Mouse (Mus musculus): ENCODE results near the gene Npw.

The Npw gene

DNA sequence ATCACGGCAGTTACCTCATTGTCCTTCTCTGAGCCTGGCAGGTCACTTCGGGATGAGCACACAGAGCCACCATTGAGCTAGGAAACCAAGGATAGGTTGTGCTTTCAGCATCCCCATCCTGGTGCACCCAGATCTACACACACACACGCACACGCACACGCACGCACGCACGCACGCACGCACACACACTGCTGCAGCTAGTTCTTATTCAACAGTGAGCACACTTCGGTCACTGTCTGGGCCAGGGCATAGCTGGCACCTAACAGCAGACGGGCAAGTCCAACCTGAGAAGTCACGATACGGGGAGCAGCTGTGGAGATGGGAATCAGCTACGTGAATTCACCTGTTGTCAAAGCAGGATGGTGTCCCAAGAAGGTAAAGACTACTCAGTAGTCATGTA, 17.7 kb downstream of the Npw start:
- no peak for DNase-seq (ENCODE audit: low spot score in 2 of 2)

DNA sequence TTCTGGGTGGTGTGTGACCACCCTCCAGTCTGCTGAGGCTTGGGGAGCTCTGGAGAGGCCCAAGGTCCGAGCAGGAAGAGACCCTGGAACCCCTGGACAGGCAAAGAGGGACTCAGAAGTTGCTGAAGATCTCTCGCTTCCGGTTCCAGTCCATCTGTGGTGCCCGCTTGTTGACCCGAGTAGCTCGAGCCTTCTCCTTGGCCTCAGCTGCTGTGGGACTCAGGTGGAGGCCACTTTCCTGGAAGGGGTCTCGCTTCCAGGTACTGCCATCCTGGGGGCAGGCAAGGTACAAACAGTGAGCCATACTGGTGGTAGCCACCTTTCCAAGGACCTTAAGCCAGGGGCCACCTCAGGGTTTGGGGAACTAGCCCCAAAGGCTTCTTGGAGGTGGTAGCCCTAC, 18.1 kb downstream of the Npw start:
- peak in 1 of 2 experiments; percentile 8 for DNase-seq (ENCODE audit: low spot score in 2 of 2)

DNA sequence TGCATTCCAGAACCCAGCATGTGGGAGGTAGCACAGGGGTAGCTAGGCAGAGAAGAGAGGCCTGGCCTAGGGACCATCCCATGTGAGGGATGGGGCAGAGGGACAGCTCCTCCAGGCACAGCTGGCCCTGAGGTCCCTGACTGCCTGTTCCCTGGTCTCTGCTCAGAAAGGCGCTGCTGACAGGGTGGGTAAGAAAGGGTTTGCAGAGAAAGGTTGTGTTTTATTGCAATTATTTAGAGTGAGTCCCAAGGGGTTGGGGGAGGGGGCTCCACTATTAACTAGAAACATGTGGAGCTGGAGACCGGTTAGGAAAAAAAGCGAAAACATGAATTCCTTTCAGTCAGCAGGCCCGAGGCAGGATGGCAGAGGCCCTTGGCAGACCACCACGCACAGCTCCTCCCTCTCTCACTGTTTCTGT, 18.7 kb downstream of the Npw start:
- DNase-seq (ENCODE audit: low spot score in 2 of 2): peak in 1 of 2 experiments; percentile 18

DNA sequence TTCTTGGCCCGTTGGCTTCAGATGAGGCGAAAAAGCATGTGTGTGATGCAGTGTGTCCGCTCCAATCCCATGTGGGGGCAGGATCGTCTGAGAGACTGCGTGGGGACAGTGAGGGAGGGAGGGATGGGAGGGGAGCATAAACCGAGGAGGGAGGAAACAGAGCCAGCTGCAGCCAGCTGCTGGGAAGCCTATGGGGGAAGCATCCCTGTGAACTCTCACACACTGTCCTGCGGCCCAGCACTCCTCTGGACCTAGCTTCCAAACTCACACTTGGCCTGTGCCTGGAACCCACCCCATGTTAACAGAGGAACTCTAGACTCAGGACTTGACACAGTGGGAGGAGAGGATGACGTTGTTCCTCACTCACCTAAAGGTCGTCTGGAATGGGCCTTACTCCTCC, 19.4 kb downstream of the Npw start:
- DNase-seq (ENCODE audit: low spot score in 2 of 2): peak; percentile 77 to 82

DNA sequence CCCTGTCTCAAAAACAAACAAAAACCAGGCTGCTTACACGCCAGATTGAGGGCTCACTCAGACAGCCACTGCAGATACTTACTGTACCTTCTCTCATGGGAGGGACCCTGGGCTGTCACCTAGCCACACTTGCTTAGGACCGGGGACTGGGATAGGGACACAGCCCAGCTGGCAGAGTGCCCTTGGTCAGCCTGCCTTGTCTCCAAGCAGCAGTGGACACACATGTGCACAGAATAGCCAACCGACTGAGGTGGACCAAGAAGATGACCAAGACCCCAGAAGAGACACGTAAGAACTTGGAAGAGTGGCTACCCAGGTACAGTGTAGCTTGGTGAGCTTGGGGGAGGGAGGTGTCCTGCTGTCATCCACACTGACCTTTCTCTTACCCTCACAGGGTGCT, 20.0 kb downstream of the Npw start:
- DNase-seq (ENCODE audit: low spot score in 2 of 2): peak in 1 of 2 experiments; percentile 41

DNA sequence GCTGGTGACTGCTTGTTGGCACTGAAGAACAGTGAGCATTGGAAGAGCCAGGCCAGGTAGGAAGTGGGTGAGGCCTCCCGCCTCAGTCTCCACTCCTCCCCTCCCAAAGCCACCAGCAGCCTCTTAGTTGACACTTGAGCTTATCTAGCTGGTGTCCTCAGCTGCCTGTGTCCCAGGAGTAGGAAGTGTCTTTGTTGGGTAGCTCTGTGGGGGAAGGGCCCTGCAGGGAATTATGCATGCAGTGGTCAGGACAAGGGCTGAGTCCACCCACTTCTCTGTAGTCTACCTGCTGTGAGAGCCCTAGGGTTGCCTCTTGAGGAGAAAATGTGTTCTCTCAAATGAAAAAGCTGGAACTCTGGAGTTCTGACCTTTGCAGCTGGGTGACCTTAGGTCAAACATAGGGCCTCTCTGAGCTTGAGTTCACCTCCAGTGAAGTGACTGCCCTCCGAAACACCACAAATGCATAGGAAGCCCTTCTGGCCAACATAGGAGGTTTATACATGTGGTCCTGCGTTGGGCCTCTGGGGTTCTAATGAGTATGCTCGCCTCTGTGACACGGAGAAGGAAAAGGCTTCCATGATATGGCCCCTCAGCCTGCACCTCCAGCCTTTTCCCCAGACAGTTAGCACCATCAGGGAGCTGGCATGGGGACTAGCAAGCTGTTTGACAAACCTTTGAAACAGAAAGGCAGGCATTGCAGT, 21.3 kb downstream of the Npw start:
- DNase-seq (ENCODE audit: low spot score in 2 of 2): peak in 1 of 2 experiments; percentile 24

DNA sequence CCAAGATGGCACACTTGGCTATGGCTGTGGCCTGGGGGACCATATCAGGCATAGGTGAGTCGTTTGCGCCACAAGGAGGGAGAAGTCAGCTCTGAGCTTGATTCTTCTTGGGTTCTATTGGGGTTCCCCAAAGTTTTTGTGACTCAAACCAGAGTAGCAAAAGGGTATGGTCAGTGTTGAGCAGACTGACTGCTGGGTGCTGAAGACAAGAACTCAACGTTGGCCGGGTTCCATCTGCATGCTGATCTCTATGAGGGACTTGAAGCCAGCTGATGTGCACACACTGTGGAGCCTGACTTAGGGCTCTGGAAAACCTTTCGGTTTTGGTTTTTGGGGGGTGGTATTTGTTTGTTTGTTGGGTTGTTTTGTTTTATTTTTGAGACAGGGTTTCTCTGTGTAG, 22.6 kb downstream of the Npw start:
- no peak for DNase-seq (ENCODE audit: low spot score in 2 of 2)

DNA sequence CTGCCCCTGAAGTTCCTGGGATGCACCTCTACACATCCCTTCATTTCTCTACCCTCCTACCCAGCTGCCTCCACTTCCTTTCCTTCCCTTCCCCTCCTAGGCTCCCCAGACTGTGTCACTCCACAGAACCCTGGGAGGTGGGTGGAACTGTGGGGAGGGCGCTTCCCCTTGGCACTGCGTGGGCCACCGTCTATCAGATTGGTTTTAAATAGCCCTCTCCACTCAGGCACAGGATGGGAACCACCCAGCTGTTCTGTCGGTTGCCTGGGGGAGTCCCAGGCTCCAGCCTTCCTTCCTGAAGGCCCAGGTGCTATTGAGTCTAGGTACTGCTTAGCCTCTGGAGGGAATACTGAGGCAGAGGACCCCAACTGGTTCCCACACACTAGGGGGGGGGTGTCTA, 23.2 kb downstream of the Npw start:
- peak in 1 of 2 experiments; percentile 74 for DNase-seq (ENCODE audit: low spot score in 2 of 2)

DNA sequence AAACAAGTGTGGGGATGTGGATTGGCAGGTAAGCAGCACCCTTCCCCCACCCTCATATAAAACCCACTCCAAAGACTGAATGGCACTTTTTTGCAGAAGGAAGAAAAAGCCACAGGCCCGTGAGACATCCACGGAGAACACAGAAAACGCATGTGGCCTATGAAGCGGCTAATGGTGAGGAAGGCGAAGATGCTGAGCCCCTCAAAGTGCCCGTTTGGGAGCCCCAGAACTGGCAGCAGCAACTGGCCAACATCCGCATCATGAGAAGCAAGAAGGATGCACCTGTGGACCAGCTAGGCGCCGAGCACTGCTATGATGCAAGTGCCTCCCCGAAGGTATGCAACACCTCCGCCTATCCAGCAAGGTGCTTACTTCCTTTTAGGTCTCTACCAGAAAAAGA, 24.4 kb downstream of the Npw start:
- no peak for DNase-seq (ENCODE audit: low spot score in 2 of 2)

DNA sequence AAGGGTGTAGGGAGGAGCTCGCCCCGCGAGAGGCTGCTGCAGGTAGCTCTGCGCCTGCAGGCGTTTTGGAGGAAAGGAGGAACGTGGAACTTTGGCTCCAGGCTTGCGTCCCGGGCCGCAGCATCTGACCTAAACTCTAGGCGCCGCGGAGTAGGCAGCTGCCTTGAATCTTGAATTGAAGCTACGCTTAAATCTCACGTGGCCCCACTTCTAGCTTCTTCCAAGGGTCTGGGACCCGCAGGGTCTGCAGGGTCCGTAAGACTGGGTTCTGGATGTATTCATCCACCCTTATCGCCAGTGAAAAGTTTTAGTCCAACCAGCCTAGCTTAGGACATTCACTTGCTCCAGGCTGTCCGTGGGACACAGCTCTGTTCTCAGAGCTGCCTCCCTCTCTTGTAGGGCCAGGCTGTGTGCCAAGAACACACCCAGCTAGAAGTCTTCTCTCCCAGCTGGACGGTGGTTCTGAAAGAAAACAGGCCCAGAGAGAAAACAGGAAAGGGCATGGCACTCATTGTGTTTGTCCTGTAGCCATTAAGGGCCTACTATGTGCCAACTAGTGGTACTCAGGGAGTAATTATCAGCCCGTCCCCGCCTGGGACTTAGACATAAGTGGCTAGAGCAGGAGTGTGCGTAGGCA, 25.3 kb downstream of the Npw start:
- DNase-seq (ENCODE audit: low spot score in 2 of 2): peak; percentile 84

DNA sequence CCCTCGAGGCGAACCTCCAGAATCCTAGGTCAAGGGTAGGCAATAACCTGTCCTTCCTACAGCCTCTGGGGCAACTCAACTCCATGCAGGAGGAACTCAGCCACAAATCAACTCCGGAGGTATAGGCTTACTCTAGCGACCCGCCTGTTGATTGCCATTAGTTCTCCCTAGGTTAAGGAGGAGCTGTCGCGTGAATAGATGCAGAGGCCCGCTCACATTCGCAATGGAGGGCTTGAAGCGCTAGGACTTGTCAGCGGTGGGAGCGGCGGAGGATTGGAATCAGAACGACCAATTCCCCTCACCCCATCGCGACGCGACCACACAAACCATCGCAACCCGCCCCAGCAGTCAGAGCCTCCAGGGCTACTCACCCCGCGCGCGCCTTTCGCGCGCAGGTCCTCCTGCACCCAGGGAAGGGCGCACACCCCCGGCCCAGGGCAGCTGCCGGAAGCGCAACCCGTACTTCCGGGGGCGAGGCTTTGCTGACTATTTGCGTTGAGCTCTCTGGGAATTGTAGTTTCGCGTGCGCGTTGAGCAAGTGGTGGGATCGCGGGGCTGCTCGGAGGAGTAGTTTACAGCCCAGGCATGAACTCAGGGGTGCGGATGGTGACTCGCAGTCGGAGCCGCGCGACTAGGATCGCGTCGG, 26.0 kb downstream of the Npw start, which contains the start of the genes Tsc2 and Nthl1:
Tsc2 (minus strand) TSS at position 464 of the 646 bp plus-strand sequence.
Nthl1 (plus strand) TSS at position 514 of the 646 bp plus-strand sequence.
- DNase-seq (ENCODE audit: low spot score in 2 of 2): peak; percentile 83

DNA sequence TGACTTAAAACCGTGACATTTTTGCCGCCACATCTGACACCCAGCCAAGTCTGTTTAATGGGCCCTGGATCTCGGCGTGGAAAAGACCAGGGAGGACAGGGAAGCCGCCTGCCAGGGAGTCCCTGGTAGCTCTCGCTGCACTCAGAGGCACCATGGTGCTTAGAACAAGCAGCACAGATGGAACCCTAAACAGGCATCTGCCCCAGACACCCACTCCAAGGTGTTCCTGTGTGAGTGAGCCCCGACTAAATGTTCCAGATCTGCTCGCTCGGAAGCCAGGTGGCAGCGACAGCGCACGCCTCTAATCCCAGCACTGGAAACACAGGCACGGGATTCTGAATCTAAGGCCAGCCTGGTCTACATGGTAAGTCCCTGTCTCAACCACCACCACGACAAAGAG, 28.2 kb downstream of the Npw start:
- DNase-seq (ENCODE audit: low spot score in 2 of 2): no peak

DNA sequence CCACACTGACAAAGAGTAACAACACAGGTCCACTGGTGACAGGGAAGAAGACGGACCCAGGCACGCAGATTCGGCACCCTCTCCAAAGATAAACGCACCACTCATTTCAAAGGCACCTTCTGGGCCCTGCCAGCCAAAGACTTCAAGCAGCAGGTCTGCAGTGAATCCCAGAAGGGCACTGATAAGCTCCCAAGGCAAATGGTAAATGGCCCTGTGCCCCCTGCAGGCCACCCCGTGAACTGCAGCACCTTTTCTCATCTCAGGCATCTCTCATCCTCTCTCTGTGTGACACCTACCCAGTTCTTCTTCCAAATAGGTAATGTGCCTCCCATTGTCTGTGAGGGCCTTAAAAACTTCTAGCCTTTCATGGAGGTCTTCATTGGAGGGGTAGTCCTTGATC, 29.6 kb downstream of the Npw start:
- DNase-seq (ENCODE audit: low spot score in 2 of 2): peak in 1 of 2 experiments; percentile 71

DNA sequence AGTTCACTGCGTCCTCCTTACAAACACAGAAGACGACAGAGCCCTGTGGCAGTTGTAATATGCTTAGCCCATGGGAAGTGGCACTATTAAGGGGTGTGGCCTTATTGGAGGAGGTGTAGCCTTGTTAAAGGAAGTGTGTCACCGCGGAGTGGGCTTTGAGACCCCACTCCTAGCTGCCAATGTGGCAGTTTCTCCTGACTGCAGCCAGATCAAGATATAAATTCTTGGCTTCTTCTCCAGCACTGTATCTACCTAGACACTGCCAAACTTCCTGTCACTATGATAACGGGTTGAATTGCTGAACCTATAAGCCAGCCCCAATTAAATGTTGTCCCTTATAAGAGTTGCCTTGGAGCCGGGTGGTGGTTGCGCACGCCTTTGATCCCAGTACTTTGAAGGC, 32.8 kb downstream of the Npw start:
- no peak for DNase-seq (ENCODE audit: low spot score in 2 of 2)

DNA sequence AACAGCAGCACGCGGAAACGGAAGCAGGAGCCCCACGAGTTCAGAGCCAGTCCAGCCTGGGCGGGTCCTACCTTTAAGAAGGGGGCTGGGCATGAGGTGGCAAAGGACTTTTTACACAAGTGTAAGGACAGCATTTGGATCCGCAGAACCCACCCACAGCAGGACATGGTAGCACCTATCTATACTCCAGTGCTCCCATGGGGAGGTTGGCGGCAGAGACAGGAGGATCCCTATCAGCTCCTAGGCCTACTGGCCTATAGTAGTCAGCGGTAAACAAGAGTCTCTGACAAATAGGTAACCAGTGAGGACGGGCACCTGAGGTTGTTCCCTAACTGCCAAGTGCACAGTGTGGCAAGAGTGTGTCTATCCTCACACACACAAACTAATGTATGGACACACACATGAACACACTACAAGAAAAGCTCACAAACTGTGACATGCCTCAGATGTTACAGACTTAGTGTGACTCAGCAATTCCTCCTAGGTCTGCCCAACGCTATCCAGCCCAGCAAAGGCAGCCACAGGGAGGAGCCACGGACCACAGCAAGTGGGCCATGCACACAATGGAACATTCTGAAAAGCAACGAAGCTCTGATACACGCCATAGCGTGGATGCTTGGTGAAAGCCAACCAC, 40.6 kb downstream of the Npw start:
- no peak for DNase-seq (ENCODE audit: low spot score in 2 of 2)

DNA sequence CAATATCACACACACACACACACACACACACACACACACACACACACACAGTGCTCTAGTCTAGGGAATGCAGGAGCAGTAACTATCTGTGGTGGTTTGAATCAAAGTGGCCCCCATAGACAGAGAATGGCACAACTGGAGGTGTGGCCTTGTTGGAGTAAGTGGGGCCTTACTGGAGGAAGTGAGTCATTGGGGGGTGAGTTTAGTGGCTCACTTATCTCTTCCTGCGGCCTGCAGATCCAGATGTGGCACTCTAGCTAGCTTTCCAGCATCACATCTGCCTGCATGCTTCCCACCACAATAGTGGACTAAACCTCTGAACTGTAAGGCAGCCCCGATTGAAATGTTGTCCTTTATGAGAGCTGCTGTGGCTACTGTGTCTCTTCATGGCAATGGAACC, 47.5 kb downstream of the Npw start:
- no peak for DNase-seq (ENCODE audit: low spot score in 2 of 2)

DNA sequence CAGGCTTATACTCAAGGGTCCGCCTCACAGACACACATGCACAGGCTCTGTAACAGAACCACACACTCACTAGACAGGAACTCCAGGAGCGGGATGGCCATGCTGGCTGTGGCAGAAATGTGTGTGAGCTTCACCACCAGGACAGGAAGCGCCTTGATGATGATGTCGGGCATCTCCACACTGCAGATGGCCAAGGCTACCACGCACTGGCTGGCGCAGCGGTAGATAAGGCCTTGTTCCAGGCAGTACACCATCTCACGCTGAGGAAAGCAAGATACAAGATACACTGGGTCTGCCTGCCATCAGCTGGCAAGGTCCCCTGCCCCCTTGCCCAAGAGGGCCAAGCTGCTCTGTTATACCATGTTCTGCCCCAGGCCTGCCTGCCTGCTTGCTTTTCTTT, 49.4 kb downstream of the Npw start:
- DNase-seq (ENCODE audit: low spot score in 2 of 2): no peak

DNA sequence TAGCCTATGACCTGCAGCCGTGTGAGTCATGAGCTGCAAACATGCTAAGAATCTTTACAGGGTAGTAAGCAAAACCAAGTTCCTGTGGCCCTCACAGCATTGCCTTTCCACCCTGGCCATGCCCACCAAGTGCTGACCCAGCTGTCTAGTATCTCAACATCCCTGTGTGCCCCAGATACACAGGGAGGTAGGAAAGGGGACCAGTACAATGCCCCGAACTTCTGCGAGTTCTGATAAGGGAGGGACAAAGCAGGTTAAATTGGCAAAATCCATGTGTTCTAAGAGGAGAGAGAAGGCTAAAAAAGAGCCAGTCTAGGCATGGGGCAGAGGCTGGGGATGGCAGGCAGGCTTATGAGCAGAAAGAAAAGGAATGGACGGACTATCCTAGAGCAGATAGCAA, 49.9 kb downstream of the Npw start:
- DNase-seq (ENCODE audit: low spot score in 2 of 2): no peak
